Mouse (Mus musculus): ENCODE results near the gene Olfr372. TPM values are rescaled to one million over a fixed set of nuclear protein-coding genes. Genes with fewer than 3 reads are reported as not detected.
A peak's percentile ranks its signal among the peaks of the same experiment; 100 is the strongest.
"Not testable (repeated sequence)": the region's sequence is repeated elsewhere in the genome, so short reads cannot be mapped to it uniquely, and the experiment has no call there.

Gene Olfr372
- total RNA-seq, 2 experiments from 2014 or later, result not detected

DNA sequence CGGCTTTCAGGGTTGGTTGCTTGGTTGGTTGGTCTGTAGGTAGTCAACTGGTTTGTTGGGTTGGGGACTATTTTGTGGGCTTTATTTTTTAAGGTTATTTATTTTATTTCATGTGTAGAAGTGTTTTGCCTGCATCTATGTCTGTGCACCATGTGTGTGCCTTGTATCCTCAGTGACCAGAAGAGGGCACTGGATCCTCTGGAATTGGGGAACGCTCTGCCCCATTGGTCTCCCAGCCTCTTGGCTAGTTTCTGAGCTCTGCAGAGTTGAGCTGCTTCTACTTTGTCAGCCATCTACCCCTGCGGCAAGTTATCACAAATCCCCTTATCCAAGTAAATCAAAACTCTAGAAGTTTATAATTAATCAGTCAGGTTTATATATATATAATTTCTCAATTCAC, 46.6 kb downstream of the Olfr372 start:
- ATAC-seq (replicated peaks; ENCODE audit: low FRiP score, low TSS enrichment, poor library complexity, severe bottlenecking), result not testable (repeated sequence)

DNA sequence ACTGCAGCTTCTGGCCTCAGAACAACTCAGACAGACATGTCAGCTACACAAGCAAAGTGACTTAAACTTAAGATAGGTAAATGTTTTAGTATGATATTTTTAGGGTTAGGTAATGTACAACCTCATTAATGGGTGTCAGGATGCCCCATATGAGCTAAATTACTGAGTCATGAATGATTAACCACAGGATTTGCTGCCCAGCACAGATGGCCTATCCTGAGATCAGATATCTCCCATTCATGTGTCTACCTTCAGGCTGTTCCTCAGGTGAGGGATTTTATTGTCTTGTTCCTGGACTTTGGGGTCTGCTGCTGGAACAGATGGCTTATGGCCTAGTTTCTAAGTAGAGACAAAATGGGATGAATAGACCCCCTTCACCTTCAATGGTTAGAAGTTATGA, 55.7 kb downstream of the Olfr372 start:
- not testable (repeated sequence) for ATAC-seq (replicated peaks; ENCODE audit: low FRiP score, low TSS enrichment, poor library complexity, severe bottlenecking)

DNA sequence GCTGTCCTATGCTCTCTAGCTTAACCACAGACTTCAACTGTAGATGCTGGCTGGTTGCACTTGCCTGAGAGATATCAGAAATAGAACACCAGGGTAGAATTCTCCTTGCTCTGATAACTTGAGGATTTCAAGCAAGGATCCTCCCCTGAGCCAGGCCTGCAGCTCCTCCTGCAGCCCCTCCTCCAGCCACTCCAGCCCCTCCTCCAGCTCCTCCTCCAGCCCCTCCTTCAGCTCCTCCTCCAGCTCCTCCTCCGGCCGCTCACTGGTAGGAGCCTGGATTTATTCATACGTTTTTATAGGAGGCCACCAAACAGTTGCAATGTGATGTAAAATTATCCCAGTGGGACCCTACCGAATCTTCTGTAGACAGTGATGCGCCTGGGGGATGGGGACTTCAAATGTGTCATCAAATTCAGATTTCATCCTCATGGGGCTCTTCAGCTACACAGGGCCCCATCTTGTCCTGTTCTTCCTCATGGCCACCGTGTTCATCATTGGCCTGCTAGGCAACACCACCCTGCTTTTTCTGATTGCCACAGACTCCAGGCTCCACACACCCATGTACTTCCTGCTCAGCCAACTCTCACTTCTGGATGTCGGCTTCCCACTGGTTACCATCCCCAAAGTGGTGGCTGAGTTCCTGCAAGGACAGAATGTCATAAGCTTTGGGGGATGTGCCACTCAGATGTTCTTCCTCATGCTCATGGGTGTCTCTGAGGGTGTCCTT, 58.5 kb downstream of the Olfr372 start:
- peak; percentile 97 for ATAC-seq (replicated peaks; ENCODE audit: low FRiP score, low TSS enrichment, poor library complexity, severe bottlenecking)

DNA sequence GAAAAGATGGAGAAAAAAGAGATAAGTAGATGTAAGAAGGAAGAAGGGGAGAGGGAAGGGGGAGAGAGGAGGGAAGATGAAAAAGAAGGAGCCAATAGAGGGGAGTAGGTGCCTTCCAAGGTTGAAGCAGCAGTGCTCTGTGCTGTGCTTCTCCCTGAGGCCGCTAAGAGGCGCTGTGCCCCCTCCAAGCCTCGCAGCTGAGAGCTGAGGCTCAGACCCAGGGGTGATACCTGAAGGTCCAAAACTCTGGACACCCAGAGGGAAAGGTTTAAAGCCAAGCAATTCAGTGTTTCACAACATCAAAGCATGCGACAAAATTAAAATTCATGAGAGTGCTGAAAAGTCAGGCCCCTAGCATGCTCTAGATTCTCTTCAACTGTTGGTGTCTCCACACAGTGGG, 64.1 kb downstream of the Olfr372 start:
- ATAC-seq (replicated peaks; ENCODE audit: low FRiP score, low TSS enrichment, poor library complexity, severe bottlenecking), result peak; percentile 66

DNA sequence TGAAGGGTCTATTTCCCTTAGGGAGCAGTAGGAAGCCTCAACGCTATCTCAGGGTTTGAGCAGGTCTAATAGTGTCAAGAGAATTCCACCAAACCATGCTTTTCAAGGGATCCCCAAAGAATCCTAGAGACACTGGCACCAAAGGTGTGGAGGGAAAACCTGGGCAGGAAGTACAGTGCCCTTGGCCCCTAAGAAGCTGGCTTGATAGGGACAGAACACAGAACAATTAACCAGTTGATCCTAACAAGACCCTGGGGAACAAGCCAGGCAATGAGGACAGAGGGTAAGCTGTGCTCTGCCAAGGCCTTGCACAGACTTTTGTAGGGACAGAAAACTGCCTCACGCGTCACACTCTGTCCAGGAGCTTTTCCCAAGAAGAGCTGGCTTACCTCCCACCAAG, 65.7 kb downstream of the Olfr372 start, which contains the start of gene Olfr374:
Olfr374 (plus strand) TSS at position 301 of the 400 bp plus-strand sequence.
- ATAC-seq (replicated peaks; ENCODE audit: low FRiP score, low TSS enrichment, poor library complexity, severe bottlenecking), result no peak

Other genes with a start within 250 kb of the Olfr372 start
- gene Zfp709, start 159.2 kb upstream of the Olfr372 start, total RNA-seq (2014; fragmentation: Nextera tagmentation), result 4.0 and 5.3 TPM in 2 replicates
- 3.5 and 11.3 TPM in 2 replicates for gene Zfp709, start 159.2 kb upstream of the Olfr372 start, total RNA-seq (2017)
- 4.0 and 6.3 TPM in 2 replicates for gene Zfp882, start 132.6 kb upstream of the Olfr372 start, total RNA-seq (2014; fragmentation: Nextera tagmentation)
- gene Zfp882, start 132.6 kb upstream of the Olfr372 start, total RNA-seq (2017), result 3.3 and 7.9 TPM in 2 replicates
- gene Zfp617, start 132.6 kb upstream of the Olfr372 start, total RNA-seq (2014; fragmentation: Nextera tagmentation), result 19.8 and 21.9 TPM in 2 replicates
- gene Zfp617, start 132.6 kb upstream of the Olfr372 start, total RNA-seq (2017), result 14.2 and 14.7 TPM in 2 replicates
- 36.1 and 51.7 TPM in 2 replicates for gene Zfp961, start 90.2 kb upstream of the Olfr372 start, total RNA-seq (2014; fragmentation: Nextera tagmentation)
- gene Zfp961, start 90.2 kb upstream of the Olfr372 start, total RNA-seq (2017), result 31.0 and 33.9 TPM in 2 replicates
- gene Cyp4f18, start 31.6 kb upstream of the Olfr372 start, total RNA-seq (2014; fragmentation: Nextera tagmentation), result 5.0 TPM in 1 of 2 replicates, not detected in the other
- not detected in 2 replicates for gene Cyp4f18, start 31.6 kb upstream of the Olfr372 start, total RNA-seq (2017)
- not detected in 2 replicates for gene Olfr373, start 42.0 kb downstream of the Olfr372 start, total RNA-seq (2014; fragmentation: Nextera tagmentation)
- not detected in 2 replicates for gene Olfr373, start 42.0 kb downstream of the Olfr372 start, total RNA-seq (2017)
- gene Olfr374, start 65.8 kb downstream of the Olfr372 start, total RNA-seq (2014; fragmentation: Nextera tagmentation), result not detected in 2 replicates
- not detected in 2 replicates for gene Olfr374, start 65.8 kb downstream of the Olfr372 start, total RNA-seq (2017)
- gene Tpm4, start 93.8 kb downstream of the Olfr372 start, total RNA-seq (2014; fragmentation: Nextera tagmentation), result 10.4 and 13.4 TPM in 2 replicates
- 5.9 and 15.5 TPM in 2 replicates for gene Tpm4, start 93.8 kb downstream of the Olfr372 start, total RNA-seq (2017)
- gene Rab8a, start 120.0 kb downstream of the Olfr372 start, total RNA-seq (2014; fragmentation: Nextera tagmentation), result 23.8 and 49.8 TPM in 2 replicates
- 298 and 374 TPM in 2 replicates for gene Rab8a, start 120.0 kb downstream of the Olfr372 start, total RNA-seq (2017)
- 15.0 and 18.8 TPM in 2 replicates for gene Hsh2d, start 148.4 kb downstream of the Olfr372 start, total RNA-seq (2014; fragmentation: Nextera tagmentation)
- gene Hsh2d, start 148.4 kb downstream of the Olfr372 start, total RNA-seq (2017), result 0.89 and 4.6 TPM in 2 replicates
- not detected in 2 replicates for gene Cib3, start 171.6 kb downstream of the Olfr372 start, total RNA-seq (2014; fragmentation: Nextera tagmentation)
- gene Cib3, start 171.6 kb downstream of the Olfr372 start, total RNA-seq (2017), result not detected in 2 replicates
- gene Gm11034, start 172.4 kb downstream of the Olfr372 start, total RNA-seq (2014; fragmentation: Nextera tagmentation), result not detected in 2 replicates
- not detected in 2 replicates for gene Gm11034, start 172.4 kb downstream of the Olfr372 start, total RNA-seq (2017)
- gene Fam32a, start 178.5 kb downstream of the Olfr372 start, total RNA-seq (2014; fragmentation: Nextera tagmentation), result 42.0 and 49.1 TPM in 2 replicates
- gene Fam32a, start 178.5 kb downstream of the Olfr372 start, total RNA-seq (2017), result 47.2 and 58.1 TPM in 2 replicates
- 110 and 155 TPM in 2 replicates for gene Ap1m1, start 198.8 kb downstream of the Olfr372 start, total RNA-seq (2014; fragmentation: Nextera tagmentation)
- gene Ap1m1, start 198.8 kb downstream of the Olfr372 start, total RNA-seq (2017), result 63.6 and 64.8 TPM in 2 replicates

Measured in megakaryocyte-erythroid progenitor cell, adult 5-6 weeks (primary cell).